Mouse (Mus musculus): ENCODE results near the gene Milr1. TPM values are rescaled to one million over a fixed set of nuclear protein-coding genes. Genes with fewer than 3 reads are reported as not detected.
A peak's percentile ranks its signal among the peaks of the same experiment; 100 is the strongest.

Milr1 gene
- polyA plus RNA-seq, 1 experiment from 2014 or later, result 0.51 TPM

Small RNA genes within 50 kb of the gene (microRNA-seq; reads per million reads assigned to microRNA genes)
- not detected for gene Gm25994
- 7.1 reads per million, percentile 14 among the genes with 10 or more reads in this experiment for gene Mir3064

Other genes with a start within 250 kb of the Milr1 start
- 37.7 and 39.5 TPM in 2 replicates for gene Tex2, start 137.8 kb upstream of the Milr1 start, polyA plus RNA-seq (2014; fragmentation: Nextera tagmentation; extraction: Ambion mirVana)
- 9.4 and 16.9 TPM in 2 replicates for gene Pecam1, start 598 bp upstream of the Milr1 start, polyA plus RNA-seq (2014; fragmentation: Nextera tagmentation; extraction: Ambion mirVana)
- 10.3 and 10.4 TPM in 2 replicates for gene Polg2, start 28.3 kb downstream of the Milr1 start, polyA plus RNA-seq (2014; fragmentation: Nextera tagmentation; extraction: Ambion mirVana)
- 447 and 486 TPM in 2 replicates for gene Ddx5, start 38.0 kb downstream of the Milr1 start, polyA plus RNA-seq (2014; fragmentation: Nextera tagmentation; extraction: Ambion mirVana)
- gene Cep95, start 38.0 kb downstream of the Milr1 start, polyA plus RNA-seq (2014; fragmentation: Nextera tagmentation; extraction: Ambion mirVana), result 15.1 and 18.9 TPM in 2 replicates
- 18.6 and 19.5 TPM in 2 replicates for gene Smurf2, start 169.5 kb downstream of the Milr1 start, polyA plus RNA-seq (2014; fragmentation: Nextera tagmentation; extraction: Ambion mirVana)
- 110 and 128 TPM in 2 replicates for gene Kpna2, start 248.3 kb downstream of the Milr1 start, polyA plus RNA-seq (2014; fragmentation: Nextera tagmentation; extraction: Ambion mirVana)

Measured in neural tube, embryonic 14.5 days (tissue).